Mouse (Mus musculus) lung, embryonic 14.5 days (tissue): Measurements from ENCODE around the gene Lrrc7. TPM values are rescaled to one million over a fixed set of nuclear protein-coding genes. Genes with fewer than 3 reads are reported as not detected.

Source experiments
- ATAC-seq: fragments of 200-750 bp; cut with Nextera tagmentation; 2 replicates; pipeline ENCODE4 v1.8.0; 2017; ENCODE audit warnings: mild to moderate bottlenecking, moderate TSS enrichment, moderate library complexity; ENCODE audit not compliant: insufficient read depth
- DNase-seq: peaks from one replicate; pipeline ENCODE4 v3.0.0-alpha.2; 2015
- H3K27ac ChIP-seq: fragments of 300-500 bp; sonication (generic); 2 replicates; pipeline ENCODE4 v1.5.1; 2014; ENCODE audit warnings: low read depth, mild to moderate bottlenecking, moderate library complexity
- H3K27me3 ChIP-seq: fragments of 300-500 bp; sonication (generic); 2 replicates; pipeline ENCODE4 v1.6.1; 2014; ENCODE audit warnings: low read length, control low read depth; ENCODE audit not compliant: insufficient read depth
- H3K36me3 ChIP-seq: fragments of 300-500 bp; sonication (generic); 2 replicates; pipeline ENCODE4 v1.6.1; 2014; ENCODE audit warnings: control low read depth; ENCODE audit not compliant: insufficient read depth
- H3K4me1 ChIP-seq: fragments of 300-500 bp; sonication (generic); 2 replicates; pipeline ENCODE4 v1.6.1; 2014; ENCODE audit warnings: antibody characterized with exemption, control low read depth; ENCODE audit not compliant: insufficient read depth
- H3K4me2 ChIP-seq: fragments of 300-500 bp; sonication (generic); 2 replicates; pipeline ENCODE4 v1.6.1; 2014; ENCODE audit warnings: mild to moderate bottlenecking
- H3K4me3 ChIP-seq: fragments of 300-500 bp; sonication (generic); 2 replicates; pipeline ENCODE4 v1.5.1; 2014; ENCODE audit warnings: low read depth, low read length
- H3K9ac ChIP-seq: fragments of 300-500 bp; sonication (generic); 2 replicates; pipeline ENCODE4 v1.6.1; 2014
- H3K9me3 ChIP-seq: fragments of 300-500 bp; sonication (generic); 2 replicates; pipeline ENCODE4 v1.6.1; 2016; ENCODE audit warnings: low read depth, low read length, control low read depth
- CTCF ChIP-seq: IDR thresholded peaks from 2 replicates; pipeline ENCODE4 v1.5.1; 2016; ENCODE audit warnings: antibody characterized with exemption, low read depth
- WGBS: fragments of 180-500 bp; shearing (Covaris S2); extraction: QIAGEN DNeasy Blood & Tissue Kit; methylation state at CpG from one replicate; pipeline ENCODE4 v1.1.7; 2014; 5-methylcytosine and 5-hydroxymethylcytosine counted together
- polyA plus RNA-seq: library from polyadenylated mRNA; unstranded; fragments of >200 nt; fragmentation: Nextera tagmentation; extraction: Ambion mirVana; gene quantifications from 2 replicates; pipeline ENCODE4 v1.2.1, GENCODE M21; 2014

Lrrc7 gene
- polyA plus RNA-seq, 1 experiment from 2014 or later, result 0.43 TPM

DNA sequence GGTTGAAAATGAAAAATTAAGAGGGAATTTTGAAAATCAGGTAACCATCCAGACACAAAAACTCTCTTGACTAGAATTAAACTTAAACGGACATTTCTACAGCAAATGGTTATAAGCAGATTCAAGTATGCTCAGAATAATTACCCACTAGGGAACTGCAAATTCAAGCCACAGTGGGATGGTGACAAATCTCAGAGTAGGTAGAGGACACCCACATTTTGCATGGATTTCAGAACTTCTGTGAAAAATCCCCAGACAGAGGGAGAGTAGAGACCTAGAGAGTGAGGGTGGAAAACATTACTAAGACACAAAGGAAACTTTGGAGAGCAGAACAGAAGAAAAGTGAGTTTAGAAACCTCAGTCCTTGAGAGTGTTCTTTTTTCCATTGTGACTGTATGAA lies 161.4 kb downstream of the Lrrc7 start:
- 86% methylated on average over 1 of the region's 1 CpGs for WGBS
- H3K9ac ChIP-seq, result no peak overlapping the region
- H3K4me2 ChIP-seq, result no peak overlapping the region
- H3K4me3 ChIP-seq, result no peak overlapping the region
- no peaks in the 10 kb centered on the region for H3K9me3 ChIP-seq
- H3K36me3 ChIP-seq, result no peaks in the 10 kb centered on the region
- no peak for DNase-seq
- H3K27ac ChIP-seq, result no peak overlapping the region
- no peaks in the 10 kb centered on the region for H3K4me1 ChIP-seq
- ATAC-seq, result no peak
- no peaks in the 10 kb centered on the region for H3K27me3 ChIP-seq
- TF ChIP-seq CTCF, result no peak

DNA sequence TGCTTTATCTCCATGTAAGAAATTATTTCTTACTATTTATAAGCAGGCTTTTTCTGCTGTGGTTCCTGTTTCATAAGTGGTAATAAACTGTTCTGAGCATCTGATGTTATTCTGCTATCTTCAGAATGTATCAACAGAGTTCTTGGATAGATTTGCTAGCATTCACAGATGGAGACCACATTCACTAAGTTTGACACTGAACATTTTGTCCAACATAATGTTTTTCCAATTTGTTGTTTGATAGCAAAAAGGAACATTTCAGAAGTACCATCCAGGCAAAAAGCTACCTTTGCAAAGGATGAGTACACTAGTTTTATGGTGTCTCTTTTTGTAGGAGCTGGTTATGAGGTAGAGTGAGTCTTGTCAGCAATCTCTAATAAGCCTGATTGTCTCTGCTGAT lies 170.5 kb downstream of the Lrrc7 start:
- no peak for TF ChIP-seq CTCF
- Histone ChIP-seq H3K9me3 (no peaks in the 10 kb centered on the region), H3K4me1 (no peaks in the 10 kb centered on the region), H3K4me3 (no peak overlapping the region), H3K4me2 (no peak overlapping the region), H3K9ac (no peak overlapping the region), H3K27ac (no peak overlapping the region), H3K27me3 (no peaks in the 10 kb centered on the region), H3K36me3 (no peaks in the 10 kb centered on the region)
- no peak for DNase-seq
- ATAC-seq, result no peak

DNA sequence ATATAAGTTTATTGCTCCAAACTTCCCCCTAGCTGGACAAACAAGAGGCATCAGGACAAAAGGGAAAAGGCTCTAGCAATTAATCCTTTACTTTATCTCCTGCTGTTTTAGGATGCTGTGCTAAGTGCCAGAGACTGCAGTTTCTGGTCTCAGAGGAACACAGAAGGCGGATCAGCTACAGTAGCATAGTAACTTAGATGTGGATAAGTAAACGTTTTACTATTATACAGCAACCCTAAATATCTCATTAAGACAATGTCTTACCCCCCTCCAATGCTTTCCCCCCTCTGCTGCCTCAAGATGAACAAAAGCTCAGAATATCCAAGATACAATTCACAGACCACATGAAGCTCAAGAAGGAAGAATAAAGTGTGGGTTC lies 174.0 kb downstream of the Lrrc7 start:
- Histone ChIP-seq H3K9me3 (no peaks in the 10 kb centered on the region), H3K4me1 (no peaks in the 10 kb centered on the region), H3K9ac (no peak overlapping the region), H3K27ac (no peak overlapping the region), H3K4me2 (no peak overlapping the region), H3K36me3 (no peaks in the 10 kb centered on the region), H3K27me3 (no peaks in the 10 kb centered on the region), H3K4me3 (no peak overlapping the region)
- ATAC-seq, result no peak
- TF ChIP-seq CTCF, result no peak
- 39% methylated on average over 2 of the region's 2 CpGs for WGBS
- no peak for DNase-seq

DNA sequence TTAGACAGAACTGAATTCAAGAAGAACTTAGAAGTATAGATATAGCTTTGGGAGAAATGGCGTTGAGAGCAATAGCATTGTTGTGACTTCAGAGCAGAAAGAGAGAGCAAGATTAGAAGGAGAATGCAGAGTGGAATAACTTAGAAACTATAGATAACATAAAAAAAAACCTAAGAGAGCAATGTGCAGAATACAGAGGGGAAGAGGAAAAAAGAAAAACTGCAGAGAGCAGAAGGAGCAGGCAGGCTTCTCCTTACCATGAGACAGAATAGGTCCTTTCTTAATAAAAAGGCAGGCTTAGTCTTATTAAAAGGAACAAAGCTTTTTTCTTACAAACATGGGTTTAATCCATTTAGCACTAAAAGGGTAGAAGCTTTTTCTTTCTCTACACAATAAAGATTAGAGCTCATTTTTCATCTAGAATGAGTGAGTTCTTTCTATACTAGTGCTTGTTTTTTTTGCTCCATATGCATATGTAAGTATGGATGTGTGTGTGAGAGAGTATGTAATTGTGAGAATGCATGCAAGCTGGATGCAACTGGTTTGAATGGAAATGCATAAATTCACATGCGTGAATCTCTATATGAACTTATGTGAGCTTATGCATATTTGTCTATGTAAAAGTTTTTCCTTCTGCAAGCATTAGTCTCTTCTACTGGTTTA lies 174.5 kb downstream of the Lrrc7 start:
- no peaks in the 10 kb centered on the region for H3K27me3 ChIP-seq
- no peak overlapping the region for H3K27ac ChIP-seq
- H3K9ac ChIP-seq, result no peak overlapping the region
- WGBS, result 58% methylated on average over 2 of the region's 2 CpGs
- H3K36me3 ChIP-seq, result no peaks in the 10 kb centered on the region
- ATAC-seq (no peak), DNase-seq (no peak)
- no peak overlapping the region for H3K4me3 ChIP-seq
- H3K4me2 ChIP-seq, result no peak overlapping the region
- no peaks in the 10 kb centered on the region for H3K4me1 ChIP-seq
- TF ChIP-seq CTCF, result no peak
- H3K9me3 ChIP-seq, result no peaks in the 10 kb centered on the region

DNA sequence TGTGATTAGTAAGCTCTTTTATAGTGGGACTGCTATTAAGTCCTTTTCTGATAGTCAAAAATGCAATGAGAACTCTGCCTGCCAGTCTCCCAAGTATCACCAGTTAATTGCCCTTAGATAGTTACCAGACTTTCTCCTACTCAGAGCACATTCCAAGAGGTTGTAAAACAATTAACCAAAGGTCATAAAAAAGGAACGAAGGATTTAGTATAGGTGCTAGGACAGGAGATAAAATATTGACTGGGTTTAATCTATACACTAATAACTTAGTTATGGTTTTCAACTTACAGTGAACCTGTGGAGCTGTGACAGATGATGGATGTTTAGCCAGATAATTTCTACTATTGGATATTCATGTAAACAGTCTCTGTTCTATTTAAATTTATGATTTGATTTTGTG lies 175.2 kb downstream of the Lrrc7 start:
- no peak for TF ChIP-seq CTCF
- H3K9ac ChIP-seq, result no peak overlapping the region
- H3K9me3 ChIP-seq, result no peaks in the 10 kb centered on the region
- no peak overlapping the region for H3K4me2 ChIP-seq
- DNase-seq (no peak), ATAC-seq (no peak)
- H3K27me3 ChIP-seq, result no peaks in the 10 kb centered on the region
- H3K36me3 ChIP-seq, result no peaks in the 10 kb centered on the region
- H3K4me3 ChIP-seq, result no peak overlapping the region
- H3K4me1 ChIP-seq, result no peaks in the 10 kb centered on the region
- H3K27ac ChIP-seq, result no peak overlapping the region
- WGBS, result 23% methylated on average over 1 of the region's 1 CpGs

DNA sequence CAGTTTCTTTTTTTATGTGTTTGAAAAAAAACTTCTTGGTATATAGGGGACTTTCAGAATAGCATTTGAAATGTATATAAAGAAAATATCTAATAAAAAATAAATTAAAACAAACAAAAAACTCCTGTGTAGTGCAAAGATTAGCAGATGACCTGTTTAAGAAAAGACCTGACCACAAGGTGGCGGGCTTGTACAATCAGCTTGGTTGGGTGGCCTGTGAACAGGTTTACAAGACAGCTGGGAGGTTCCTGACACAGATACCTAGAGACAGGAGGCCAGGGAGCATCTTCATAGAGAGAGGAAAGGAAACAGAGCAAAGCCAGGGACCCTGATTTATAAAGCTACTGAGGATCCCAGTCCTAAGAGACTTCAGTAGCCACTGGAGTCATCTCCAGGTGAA lies 186.1 kb downstream of the Lrrc7 start:
- H3K36me3 ChIP-seq, result no peaks in the 10 kb centered on the region
- ATAC-seq (no peak), DNase-seq (peak; percentile 67)
- H3K9ac ChIP-seq, result no peak overlapping the region
- H3K4me1 ChIP-seq, result no peaks in the 10 kb centered on the region
- peak; percentile 57 for TF ChIP-seq CTCF
- no peak overlapping the region for H3K4me2 ChIP-seq
- WGBS, result 9% methylated on average over 1 of the region's 1 CpGs
- H3K9me3 ChIP-seq, result no peaks in the 10 kb centered on the region
- H3K27me3 ChIP-seq, result no peaks in the 10 kb centered on the region
- no peak overlapping the region for H3K4me3 ChIP-seq
- no peak overlapping the region for H3K27ac ChIP-seq

DNA sequence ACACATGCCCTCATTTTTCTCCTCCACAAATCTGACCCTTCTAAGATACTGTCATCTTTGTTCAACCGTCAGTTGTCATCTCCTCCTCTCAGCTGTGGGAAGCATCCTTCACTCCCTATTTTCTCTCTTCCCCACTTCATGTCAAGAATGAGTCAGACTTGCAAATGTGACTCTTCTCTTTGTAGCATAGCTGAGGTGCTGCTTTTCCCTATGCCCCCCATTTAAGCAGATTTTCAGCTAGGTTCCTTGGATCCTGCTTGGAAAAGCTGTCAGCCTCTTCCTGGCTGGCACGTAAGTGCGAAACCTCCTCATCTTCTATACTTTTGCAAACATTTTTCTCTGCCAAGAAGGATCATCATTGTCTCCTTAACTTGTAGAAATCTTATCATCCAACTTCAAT lies 192.9 kb downstream of the Lrrc7 start:
- DNase-seq (no peak), ATAC-seq (no peak)
- TF ChIP-seq CTCF, result no peak
- Histone ChIP-seq H3K9me3 (no peaks in the 10 kb centered on the region), H3K4me2 (no peak overlapping the region), H3K4me3 (no peak overlapping the region), H3K27ac (no peak overlapping the region), H3K4me1 (no peaks in the 10 kb centered on the region), H3K9ac (no peak overlapping the region), H3K27me3 (no peaks in the 10 kb centered on the region), H3K36me3 (no peaks in the 10 kb centered on the region)
- 64% methylated on average over 3 of the region's 3 CpGs for WGBS

DNA sequence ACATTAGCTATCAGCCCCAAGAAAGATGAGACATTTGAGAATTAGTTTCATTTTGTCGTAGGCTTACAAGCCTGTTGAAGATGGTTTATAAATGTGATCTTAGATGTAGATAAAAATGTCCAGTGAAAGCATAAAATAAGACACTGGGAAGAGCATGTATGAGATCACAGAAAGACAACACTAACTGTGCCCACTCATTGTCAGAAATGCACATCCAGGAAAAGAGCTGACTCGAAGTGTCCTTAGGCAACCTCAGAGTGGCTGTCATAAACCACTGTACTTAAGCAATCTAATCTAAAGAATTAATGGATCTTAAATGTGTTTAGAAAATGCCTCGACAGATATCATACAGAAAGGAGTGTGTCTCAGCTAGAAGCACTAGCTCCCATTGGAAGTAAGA lies 196.2 kb downstream of the Lrrc7 start:
- Histone ChIP-seq H3K9ac (no peak overlapping the region), H3K27ac (no peak overlapping the region)
- WGBS, result 55% methylated on average over 3 of the region's 3 CpGs

More for the DNA sequence above, 196.2 kb downstream of the Lrrc7 start:
- Histone ChIP-seq H3K4me2 (no peak overlapping the region), H3K9me3 (no peaks in the 10 kb centered on the region), H3K4me1 (no peaks in the 10 kb centered on the region), H3K27me3 (no peaks in the 10 kb centered on the region), H3K36me3 (no peaks in the 10 kb centered on the region), H3K4me3 (no peak overlapping the region)
- TF ChIP-seq CTCF, result no peak
- ATAC-seq (no peak), DNase-seq (no peak)
